Mouse (Mus musculus) fat pad, adult 2 months (tissue): ENCODE data around the gene Ipo4.

Experiments
- DNase-seq: peaks from one replicate; pipeline ENCODE4 v3.0.0-alpha.2; 2011; ENCODE audit warnings: low read depth, low spot score; ENCODE audit errors: extremely low read depth

Ipo4 gene

GRCm38 (mm10) chr14:55635523-55636007 lies at the start of gene Ipo4:
Gene Ipo4 (minus strand): TSS chr14:55635957.
- no peak for DNase-seq

GRCm38 (mm10) chr14:55682118-55682493 lies 46.3 kb upstream of the Ipo4 start:
- DNase-seq: no peak

- DNase-seq: peak; percentile 54
Observed at GRCm38 (mm10) chr14:55681160-55682117, 45.7 kb upstream of the Ipo4 start, which contains the start of gene Tinf2. Gene Tinf2 (minus strand): TSS chr14:55681820.

GRCm38 (mm10) chr14:55677615-55678014 lies 41.9 kb upstream of the Ipo4 start:
- DNase-seq: no peak

- no peak for DNase-seq
Observed at GRCm38 (mm10) chr14:55672741-55673060, 36.9 kb upstream of the Ipo4 start.

- DNase-seq: peak; percentile 97
Observed at GRCm38 (mm10) chr14:55671833-55672740, 36.3 kb upstream of the Ipo4 start, which contains the start of the genes Gmpr2 and Nedd8. Gene Gmpr2 (plus strand): TSS chr14:55671941. Gene Nedd8 (minus strand): TSS chr14:55672124.

- DNase-seq: no peak
Observed at GRCm38 (mm10) chr14:55671486-55671832, 35.7 kb upstream of the Ipo4 start.

- DNase-seq: no peak
Observed at GRCm38 (mm10) chr14:55660636-55661035, 24.9 kb upstream of the Ipo4 start.

GRCm38 (mm10) chr14:55659960-55660573 lies 24.3 kb upstream of the Ipo4 start, which contains the start of gene Mdp1:
Gene Mdp1 (minus strand): TSS chr14:55660508.
- DNase-seq: no peak

GRCm38 (mm10) chr14:55658011-55658410 lies 22.3 kb upstream of the Ipo4 start:
- DNase-seq: no peak

GRCm38 (mm10) chr14:55656935-55657334 lies 21.2 kb upstream of the Ipo4 start:
- DNase-seq: no peak

- no peak for DNase-seq
Observed at GRCm38 (mm10) chr14:55651528-55651927, 15.8 kb upstream of the Ipo4 start.

- DNase-seq: no peak
Observed at GRCm38 (mm10) chr14:55649884-55650283, 14.1 kb upstream of the Ipo4 start, which contains the start of gene Tssk4. Gene Tssk4 (plus strand): TSS chr14:55650184.

GRCm38 (mm10) chr14:55644261-55644888 lies 8.6 kb upstream of the Ipo4 start:
- no peak for DNase-seq

- DNase-seq: no peak
Observed at GRCm38 (mm10) chr14:55643060-55643907, 7.5 kb upstream of the Ipo4 start, which contains the start of gene Tm9sf1. Gene Tm9sf1 (minus strand): TSS chr14:55643806.

- no peak for DNase-seq
Observed at GRCm38 (mm10) chr14:55642679-55643059, 6.9 kb upstream of the Ipo4 start.

GRCm38 (mm10) chr14:55641291-55641690 lies 5.5 kb upstream of the Ipo4 start:
- DNase-seq: no peak

GRCm38 (mm10) chr14:55640816-55641215 lies 5.1 kb upstream of the Ipo4 start:
- DNase-seq: no peak

GRCm38 (mm10) chr14:55637795-55638194 lies 2.0 kb upstream of the Ipo4 start, which contains the start of gene Gm49378:
Gene Gm49378 (minus strand): TSS chr14:55637895.
- DNase-seq: no peak
